Mouse (Mus musculus): ENCODE measurements around the gene Brf1. TPM values are rescaled to one million over a fixed set of nuclear protein-coding genes. Genes with fewer than 3 reads are reported as not detected.

Brf1 gene
- 6.3 TPM for polyA plus RNA-seq (2014; fragmentation: Illumina TruSeq; extraction: RNeasy Lipid Tissue Mini Kit (QIAGEN cat#74804); ENCODE audit: low read depth, low replicate concordance)

GRCm38 (mm10) chr12:113000294-113001132 is at the start of gene Brf1:
Gene Brf1 (minus strand): TSS chr12:113000704.

GRCm38 (mm10) chr12:113013604-113014558 is 13.4 kb upstream of the Brf1 start, which contains the start of gene Pacs2:
Gene Pacs2 (plus strand): TSS chr12:113014508.

GRCm38 (mm10) chr12:112976371-112977073 is 24.0 kb downstream of the Brf1 start, which contains the start of gene Btbd6:
Gene Btbd6 (plus strand): TSS chr12:112976482.

GRCm38 (mm10) chr12:112941776-112942713 is 58.5 kb downstream of the Brf1 start, which contains the start of gene Nudt14:
Gene Nudt14 (minus strand): TSS chr12:112942124.

GRCm38 (mm10) chr12:112929562-112930352 is 70.7 kb downstream of the Brf1 start, which contains the start of gene Jag2:
Gene Jag2 (minus strand): TSS chr12:112929776.

Other genes with a start within 250 kb of the Brf1 start
- gene Pld4, start 240.0 kb downstream of the Brf1 start, polyA plus RNA-seq (2014; fragmentation: Illumina TruSeq; extraction: RNeasy Lipid Tissue Mini Kit (QIAGEN cat#74804); ENCODE audit: low read depth, low replicate concordance), result 3.4 TPM
- not detected for gene Ahnak2, start 198.0 kb downstream of the Brf1 start, polyA plus RNA-seq (2014; fragmentation: Illumina TruSeq; extraction: RNeasy Lipid Tissue Mini Kit (QIAGEN cat#74804); ENCODE audit: low read depth, low replicate concordance)
- not detected for gene Clba1, start 191.8 kb downstream of the Brf1 start, polyA plus RNA-seq (2014; fragmentation: Illumina TruSeq; extraction: RNeasy Lipid Tissue Mini Kit (QIAGEN cat#74804); ENCODE audit: low read depth, low replicate concordance)
- gene Cdca4, start 171.3 kb downstream of the Brf1 start, polyA plus RNA-seq (2014; fragmentation: Illumina TruSeq; extraction: RNeasy Lipid Tissue Mini Kit (QIAGEN cat#74804); ENCODE audit: low read depth, low replicate concordance), result 1.6 TPM
- not detected for gene Gpr132, start 132.5 kb downstream of the Brf1 start, polyA plus RNA-seq (2014; fragmentation: Illumina TruSeq; extraction: RNeasy Lipid Tissue Mini Kit (QIAGEN cat#74804); ENCODE audit: low read depth, low replicate concordance)
- not detected for gene Jag2, start 70.9 kb downstream of the Brf1 start, polyA plus RNA-seq (2014; fragmentation: Illumina TruSeq; extraction: RNeasy Lipid Tissue Mini Kit (QIAGEN cat#74804); ENCODE audit: low read depth, low replicate concordance)
- 1.1 TPM for gene Nudt14, start 58.6 kb downstream of the Brf1 start, polyA plus RNA-seq (2014; fragmentation: Illumina TruSeq; extraction: RNeasy Lipid Tissue Mini Kit (QIAGEN cat#74804); ENCODE audit: low read depth, low replicate concordance)
- gene Btbd6, start 24.2 kb downstream of the Brf1 start, polyA plus RNA-seq (2014; fragmentation: Illumina TruSeq; extraction: RNeasy Lipid Tissue Mini Kit (QIAGEN cat#74804); ENCODE audit: low read depth, low replicate concordance), result 1.5 TPM
- gene Pacs2, start 13.8 kb upstream of the Brf1 start, polyA plus RNA-seq (2014; fragmentation: Illumina TruSeq; extraction: RNeasy Lipid Tissue Mini Kit (QIAGEN cat#74804); ENCODE audit: low read depth, low replicate concordance), result 3.1 TPM
- not detected for gene Tex22, start 73.8 kb upstream of the Brf1 start, polyA plus RNA-seq (2014; fragmentation: Illumina TruSeq; extraction: RNeasy Lipid Tissue Mini Kit (QIAGEN cat#74804); ENCODE audit: low read depth, low replicate concordance)
- 5.7 TPM for gene Mta1, start 97.6 kb upstream of the Brf1 start, polyA plus RNA-seq (2014; fragmentation: Illumina TruSeq; extraction: RNeasy Lipid Tissue Mini Kit (QIAGEN cat#74804); ENCODE audit: low read depth, low replicate concordance)
- 2.4 TPM for gene Crip2, start 139.5 kb upstream of the Brf1 start, polyA plus RNA-seq (2014; fragmentation: Illumina TruSeq; extraction: RNeasy Lipid Tissue Mini Kit (QIAGEN cat#74804); ENCODE audit: low read depth, low replicate concordance)
- not detected for gene Crip1, start 145.6 kb upstream of the Brf1 start, polyA plus RNA-seq (2014; fragmentation: Illumina TruSeq; extraction: RNeasy Lipid Tissue Mini Kit (QIAGEN cat#74804); ENCODE audit: low read depth, low replicate concordance)
- gene Tedc1, start 155.7 kb upstream of the Brf1 start, polyA plus RNA-seq (2014; fragmentation: Illumina TruSeq; extraction: RNeasy Lipid Tissue Mini Kit (QIAGEN cat#74804); ENCODE audit: low read depth, low replicate concordance), result not detected
- gene Tmem121, start 185.2 kb upstream of the Brf1 start, polyA plus RNA-seq (2014; fragmentation: Illumina TruSeq; extraction: RNeasy Lipid Tissue Mini Kit (QIAGEN cat#74804); ENCODE audit: low read depth, low replicate concordance), result not detected

Data from liver, adult 10 weeks (tissue).